In the genomic region with DNA sequence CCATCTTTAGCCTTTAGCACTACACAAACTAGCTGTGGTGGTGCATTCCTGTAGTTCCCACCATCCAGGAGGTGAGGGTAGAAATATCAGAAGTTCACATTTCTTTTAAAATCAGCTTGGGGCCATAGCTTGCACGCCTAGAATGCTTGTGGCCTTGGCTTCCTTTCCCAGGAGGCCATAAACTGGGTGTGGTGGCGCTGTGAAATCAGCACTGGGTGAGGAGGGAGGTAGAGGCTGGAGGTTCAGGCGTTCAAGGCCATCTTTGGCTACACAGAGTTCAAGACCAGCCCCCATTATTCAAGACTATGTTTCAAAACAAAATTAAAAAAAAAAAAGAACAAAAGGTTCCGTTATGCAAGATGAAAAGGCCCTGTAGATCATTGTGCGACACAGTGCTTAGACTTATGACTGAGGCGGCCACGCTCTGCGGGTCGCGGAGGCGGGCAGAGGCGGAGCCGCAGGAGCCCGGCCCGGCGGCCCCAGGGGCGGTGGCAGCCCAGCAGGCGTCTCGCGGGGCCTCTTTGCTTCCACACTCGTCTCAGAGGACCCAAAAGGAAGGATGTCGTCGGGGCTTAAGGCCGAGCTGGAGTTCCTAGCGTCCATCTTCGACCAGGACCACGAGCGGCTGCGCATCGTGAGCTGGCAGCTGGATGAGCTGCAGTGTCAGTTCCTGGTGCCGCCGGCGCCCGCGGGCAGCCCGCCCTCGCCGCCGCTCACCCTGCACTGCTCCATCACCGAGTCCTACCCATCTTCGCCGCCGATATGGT, we compare ENCODE assay signal across 8 mouse cellular contexts.
DNase-seq lines count a peak whose midpoint lies in the region; ATAC-seq and TF ChIP-seq lines count a peak whose summit lies in the region.

No protein-coding gene starts in this region.

- ATAC-seq in embryonic facial prominence, embryonic 12.5 days (ENCODE audit: insufficient number of reproducible peaks, insufficient read depth, low FRiP score, low TSS enrichment): peak; percentile 47; the same call in 1 of the 2 replicates
- ATAC-seq in heart, embryonic 14.5 days (ENCODE audit: insufficient number of reproducible peaks, insufficient read depth, low FRiP score, low read depth): peak; percentile 56; the same call in 1 of the 2 replicates
- ATAC-seq in kidney, postnatal 0 days (replicated peaks; ENCODE audit: low FRiP score, low read depth): no peak; the same call in 1 of the 2 replicates
- ATAC-seq in liver, embryonic 14.5 days (ENCODE audit: insufficient read depth): no peak
- peak; percentile 35; the same call in 1 of the 2 replicates for ATAC-seq in stomach, embryonic 15.5 days (ENCODE audit: insufficient read depth, low FRiP score, low read depth)

- H3K27ac ChIP-seq in embryonic facial prominence, embryonic 12.5 days: no peak overlapping the region
- no peak overlapping the region for H3K27ac ChIP-seq in heart, embryonic 14.5 days (replicated peaks in 1 of 2; ENCODE audit: control insufficient read depth in 1 of 2, insufficient read depth in 1 of 2, low read depth in 2 of 2, low read length in 2 of 2)
- no peak overlapping the region for H3K27ac ChIP-seq in kidney, postnatal 0 days
- H3K27ac ChIP-seq in liver, embryonic 14.5 days: no peak overlapping the region
- H3K27ac ChIP-seq in stomach, embryonic 15.5 days: no peak overlapping the region

- peak overlapping the region; percentile 38 for H3K9ac ChIP-seq in embryonic facial prominence, embryonic 12.5 days
- peak overlapping the region; percentile 56 for H3K9ac ChIP-seq in heart, embryonic 14.5 days (ENCODE audit: low read length)
- peak overlapping the region; percentile 42; the same call in 1 of the 2 replicates for H3K9ac ChIP-seq in kidney, postnatal 0 days (ENCODE audit: low read depth, low read length)
- H3K9ac ChIP-seq in liver, embryonic 14.5 days (replicated peaks): no peak overlapping the region; the same call in 1 of the 2 replicates
- H3K9ac ChIP-seq in stomach, embryonic 15.5 days: 0 out of 2 replicates have a peak overlapping the region, but pooled peaks have one; percentile 22

- DNase-seq in urinary bladder, postnatal 14 days (ENCODE audit: low spot score): peak; percentile 6
- no peak for DNase-seq in urinary bladder, adult 18-20 months (ENCODE audit: low spot score in 2 of 2)
- DNase-seq in kidney, postnatal 0 days (ENCODE audit: low spot score): peak; percentile 27
- DNase-seq in liver, embryonic 14.5 days (ENCODE audit: low read depth in 3 of 3, low spot score in 3 of 3): no peak
- DNase-seq in naive thymus-derived CD4-positive, alpha-beta T cell, adult 2 months (ENCODE audit: low read depth): peak; percentile 65

- TF ChIP-seq CTCF in kidney, postnatal 0 days (IDR thresholded peaks at IDR 0.05; ENCODE audit: low read depth): no peak
- no peak for TF ChIP-seq CTCF in liver, embryonic 14.5 days (IDR thresholded peaks at IDR 0.05; ENCODE audit: low read depth)

- TF ChIP-seq EP300 in liver, embryonic 14.5 days (IDR thresholded peaks at IDR 0.05; ENCODE audit: low read depth): no peak

- H3K9me3 ChIP-seq in embryonic facial prominence, embryonic 12.5 days: no peaks in the 10 kb centered on the region
- H3K9me3 ChIP-seq in heart, embryonic 14.5 days (ENCODE audit: control insufficient read depth, low read length): no peaks in the 10 kb centered on the region
- no peaks in the 10 kb centered on the region for H3K9me3 ChIP-seq in kidney, postnatal 0 days (replicated peaks; ENCODE audit: low read length)
- no peaks in the 10 kb centered on the region for H3K9me3 ChIP-seq in liver, embryonic 14.5 days (ENCODE audit: control insufficient read depth, low read length)
- no peaks in the 10 kb centered on the region for H3K9me3 ChIP-seq in stomach, embryonic 15.5 days

- H3K4me2 ChIP-seq in embryonic facial prominence, embryonic 12.5 days (replicated peaks): peak overlapping the region; percentile 54
- peak overlapping the region; percentile 68 for H3K4me2 ChIP-seq in heart, embryonic 14.5 days (ENCODE audit: low read length)
- peak overlapping the region; percentile 61 for H3K4me2 ChIP-seq in kidney, postnatal 0 days (ENCODE audit: low read length)
- H3K4me2 ChIP-seq in liver, embryonic 14.5 days (ENCODE audit: low read depth): peak overlapping the region; percentile 66
- peak overlapping the region; percentile 62 for H3K4me2 ChIP-seq in stomach, embryonic 15.5 days

- H3K4me3 ChIP-seq in embryonic facial prominence, embryonic 12.5 days: peak overlapping the region; percentile 36
- H3K4me3 ChIP-seq in heart, embryonic 14.5 days (ENCODE audit: control insufficient read depth in 1 of 2, insufficient read depth in 1 of 2, low read depth in 1 of 2, low read length in 2 of 2): peak overlapping the region; percentile 42 to 69
- H3K4me3 ChIP-seq in kidney, postnatal 0 days (replicated peaks; ENCODE audit: low read depth, low read length): peak overlapping the region; percentile 35
- peak overlapping the region; percentile 50 to 51 for H3K4me3 ChIP-seq in liver, embryonic 14.5 days (ENCODE audit: insufficient read depth in 1 of 2, low read depth in 2 of 2, low read length in 2 of 2)
- H3K4me3 ChIP-seq in stomach, embryonic 15.5 days (replicated peaks): peak overlapping the region; percentile 45

- H3K36me3 ChIP-seq in embryonic facial prominence, embryonic 12.5 days: no peaks in the 10 kb centered on the region
- no peaks in the 10 kb centered on the region for H3K36me3 ChIP-seq in heart, embryonic 14.5 days (ENCODE audit: control insufficient read depth, insufficient read depth, low read length)
- H3K36me3 ChIP-seq in kidney, postnatal 0 days (ENCODE audit: insufficient read depth, low read length): no peaks in the 10 kb centered on the region
- no peaks in the 10 kb centered on the region for H3K36me3 ChIP-seq in liver, embryonic 14.5 days (replicated peaks; ENCODE audit: control insufficient read depth, insufficient read depth, low read depth)
- H3K36me3 ChIP-seq in stomach, embryonic 15.5 days: no peaks in the 10 kb centered on the region

- H3K27me3 ChIP-seq in embryonic facial prominence, embryonic 12.5 days: no peaks in the 10 kb centered on the region; the same call in 1 of the 2 replicates
- no peaks in the 10 kb centered on the region for H3K27me3 ChIP-seq in heart, embryonic 14.5 days (ENCODE audit: control insufficient read depth, insufficient read depth, low read length)
- no peaks in the 10 kb centered on the region for H3K27me3 ChIP-seq in kidney, postnatal 0 days (ENCODE audit: insufficient read depth, low read length)
- no peaks in the 10 kb centered on the region for H3K27me3 ChIP-seq in liver, embryonic 14.5 days (ENCODE audit: control insufficient read depth, insufficient read depth, low read length)
- H3K27me3 ChIP-seq in stomach, embryonic 15.5 days (replicated peaks): 0 out of 2 replicates have a peak, but pooled peaks cover 2% of the 10 kb centered on the region

- no peaks in the 10 kb centered on the region for H3K4me1 ChIP-seq in embryonic facial prominence, embryonic 12.5 days
- no peaks in the 10 kb centered on the region for H3K4me1 ChIP-seq in heart, embryonic 14.5 days (ENCODE audit: control insufficient read depth in 2 of 2, insufficient read depth in 2 of 2, low read length in 2 of 2)
- H3K4me1 ChIP-seq in kidney, postnatal 0 days (replicated peaks; ENCODE audit: insufficient read depth, low read length): no peaks in the 10 kb centered on the region
- H3K4me1 ChIP-seq in liver, embryonic 14.5 days (replicated peaks; ENCODE audit: control insufficient read depth in 2 of 2, insufficient read depth in 2 of 2, low read length in 1 of 2): peaks cover 0 to 3% of the 10 kb centered on the region in 2 experiments; a peak in 1 of 4 replicates
- H3K4me1 ChIP-seq in stomach, embryonic 15.5 days: no peaks in the 10 kb centered on the region

- WGBS in embryonic facial prominence, embryonic 12.5 days: 24% methylated on average over 36 of the region's 43 CpGs
- 15% methylated on average over 42 of the region's 43 CpGs for WGBS in heart, embryonic 14.5 days
- WGBS in kidney, postnatal 0 days: 18% methylated on average over 43 of the region's 43 CpGs
- 10% methylated on average over 43 of the region's 43 CpGs for WGBS in liver, embryonic 14.5 days (ENCODE audit: insufficient replicate concordance)
- WGBS in stomach, embryonic 15.5 days: 17% methylated on average over 38 of the region's 43 CpGs

Comparison
In these comparisons a context has a peak if more than half of its experiments do, and no peak if none do; other contexts are left out.
1. DNase-seq: peak in urinary bladder, postnatal 14 days (single experiment), kidney, postnatal 0 days (single experiment) and naive thymus-derived CD4-positive, alpha-beta T cell, adult 2 months (single experiment); none in urinary bladder, adult 18-20 months (0 of 2) and liver, embryonic 14.5 days (0 of 3).
2. ATAC-seq: peak in embryonic facial prominence, embryonic 12.5 days (single experiment), heart, embryonic 14.5 days (single experiment) and stomach, embryonic 15.5 days (single experiment); none in kidney, postnatal 0 days (single experiment) and liver, embryonic 14.5 days (single experiment).
3. Peak in every context shown above with its lines, with median percentiles within 50 percentile points of each other: H3K4me2 ChIP-seq and H3K4me3 ChIP-seq.